Mouse (Mus musculus): ENCODE measurements around the gene Lclat1. TPM values are rescaled to one million over a fixed set of nuclear protein-coding genes. Genes with fewer than 3 reads are reported as not detected.

The Lclat1 gene
- total RNA-seq, 2 experiments from 2014 or later = 12.8 to 27.5 TPM

DNA sequence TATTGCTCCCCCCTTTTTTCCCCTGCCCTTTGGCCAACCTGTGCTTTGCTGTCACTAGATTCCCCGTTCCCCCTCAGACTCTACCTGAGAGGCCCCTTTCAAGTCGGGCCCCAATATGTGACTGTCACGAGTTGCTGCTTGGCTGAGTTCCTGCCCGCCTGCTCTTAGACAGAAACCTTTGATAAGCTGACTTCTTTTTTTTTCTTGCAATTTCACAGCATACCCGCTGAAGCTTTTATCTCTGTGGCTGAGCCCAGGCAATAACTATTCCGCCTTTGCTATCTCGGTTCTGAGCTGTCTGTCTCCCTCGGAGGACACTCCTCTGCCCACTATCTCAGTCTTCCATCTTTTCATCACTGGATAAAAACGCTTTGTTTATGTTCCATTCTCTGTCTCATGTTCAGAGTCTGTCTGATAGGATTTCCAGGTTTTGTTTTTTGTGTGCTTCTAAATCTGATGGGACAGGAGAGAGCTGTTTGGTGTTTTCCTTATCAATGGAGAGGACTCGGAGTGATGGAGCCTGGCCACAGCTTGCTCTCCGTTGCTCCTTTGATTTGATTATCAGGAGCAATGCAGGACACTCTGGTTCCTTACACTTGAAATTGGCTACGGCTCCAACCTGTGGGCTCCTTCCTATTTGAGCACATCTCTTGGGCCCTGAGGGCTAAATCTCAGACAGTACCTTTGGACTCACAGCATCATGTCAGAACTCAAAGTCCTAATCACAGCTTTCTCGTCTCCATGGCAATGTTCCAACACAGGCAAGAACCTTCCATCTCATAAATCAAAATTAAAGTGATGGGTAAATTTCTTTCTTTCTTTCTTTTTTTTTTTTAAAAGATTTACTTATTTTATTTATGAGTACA, 20.5 kb upstream of the Lclat1 start:
- peak; percentile 42; the same call in 1 of the 2 replicates for ATAC-seq (replicated peaks; ENCODE audit: poor library complexity, severe bottlenecking)

DNA sequence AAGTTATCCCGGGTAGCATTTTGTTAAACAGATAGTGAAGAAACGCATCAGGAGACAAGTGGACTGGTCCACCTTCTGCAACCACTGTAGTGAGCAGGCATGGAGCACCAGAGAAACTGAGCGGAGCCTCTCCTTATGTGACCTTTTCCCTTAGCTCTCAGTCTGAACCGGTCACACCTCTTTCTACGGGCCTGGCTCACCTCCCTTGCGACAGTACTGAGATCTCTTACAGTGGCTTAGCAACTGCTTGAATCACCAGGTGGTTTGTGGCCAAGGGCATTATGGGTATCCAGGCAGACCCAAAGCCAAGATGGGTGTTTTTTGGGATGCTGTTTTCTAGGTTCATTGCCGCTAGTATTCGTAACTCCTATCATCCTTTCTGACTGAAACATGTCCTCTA, 16.4 kb upstream of the Lclat1 start:
- ATAC-seq (replicated peaks; ENCODE audit: poor library complexity, severe bottlenecking) = no peak

DNA sequence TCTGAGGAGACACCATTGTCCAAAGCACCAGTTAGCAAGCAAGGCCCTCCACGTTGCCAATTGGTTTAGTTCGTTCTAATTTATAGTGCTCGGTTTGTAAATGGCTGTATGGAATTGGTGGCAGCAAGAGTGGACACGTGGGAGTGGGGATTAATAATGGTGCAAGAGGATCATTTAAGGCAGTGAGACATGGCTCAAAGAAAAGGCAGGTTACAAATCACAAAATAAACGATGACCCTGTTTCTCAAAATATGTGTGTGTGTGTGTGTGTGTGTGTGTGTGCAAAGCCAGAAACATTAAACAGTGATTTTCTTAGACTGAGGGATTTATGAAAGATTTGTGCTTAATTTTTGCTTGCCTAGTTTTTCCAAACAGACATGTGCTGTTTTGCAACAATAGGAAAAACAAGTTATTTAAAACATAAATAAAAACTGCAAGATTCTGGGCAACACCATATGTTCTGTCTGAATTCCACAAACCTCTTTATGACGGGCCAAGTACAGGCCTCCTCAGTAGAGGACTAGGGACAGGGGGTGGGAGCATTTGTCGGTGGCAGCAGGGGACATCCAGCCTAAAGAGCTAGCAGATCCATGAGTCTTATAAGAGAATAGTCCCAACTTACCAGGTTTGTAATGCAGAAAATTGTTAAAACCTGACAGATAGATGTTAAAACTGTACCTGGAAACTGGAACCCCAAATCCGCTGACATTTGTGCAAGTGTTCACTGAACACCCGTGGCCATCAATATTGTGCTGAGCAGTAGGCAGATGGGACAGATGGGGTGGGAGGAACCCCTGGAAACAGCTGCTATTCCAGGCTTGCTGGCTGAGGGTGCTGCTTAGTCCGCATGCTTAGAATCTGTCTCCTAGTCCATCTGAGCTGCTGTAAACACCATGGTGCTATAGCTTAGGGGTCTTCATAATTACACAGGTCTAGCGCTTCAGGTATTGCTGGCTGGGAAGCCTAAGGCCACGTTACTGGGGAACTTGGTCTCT, 15.4 kb upstream of the Lclat1 start:
- no peak for ATAC-seq (replicated peaks; ENCODE audit: poor library complexity, severe bottlenecking)

DNA sequence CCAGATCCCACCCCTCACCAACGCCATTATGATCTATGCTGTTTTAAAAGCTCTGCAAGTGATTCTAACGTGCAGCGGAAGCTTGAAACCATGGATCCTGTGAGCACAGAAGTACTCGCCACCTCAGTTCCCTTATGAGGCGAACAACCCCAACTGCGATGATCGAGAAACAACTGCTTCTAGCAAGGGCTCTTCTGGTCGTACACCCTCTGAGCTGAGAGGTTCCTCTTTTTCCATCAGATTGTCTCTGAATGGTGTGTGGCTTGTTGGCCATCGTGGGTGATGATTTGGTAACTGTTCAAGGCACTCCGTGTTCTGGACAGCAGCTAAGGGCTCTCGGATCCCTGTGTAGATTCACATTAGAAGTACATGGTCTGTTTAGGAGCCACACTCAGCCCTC, 12.7 kb upstream of the Lclat1 start:
- ATAC-seq (replicated peaks; ENCODE audit: poor library complexity, severe bottlenecking) = peak; percentile 86

DNA sequence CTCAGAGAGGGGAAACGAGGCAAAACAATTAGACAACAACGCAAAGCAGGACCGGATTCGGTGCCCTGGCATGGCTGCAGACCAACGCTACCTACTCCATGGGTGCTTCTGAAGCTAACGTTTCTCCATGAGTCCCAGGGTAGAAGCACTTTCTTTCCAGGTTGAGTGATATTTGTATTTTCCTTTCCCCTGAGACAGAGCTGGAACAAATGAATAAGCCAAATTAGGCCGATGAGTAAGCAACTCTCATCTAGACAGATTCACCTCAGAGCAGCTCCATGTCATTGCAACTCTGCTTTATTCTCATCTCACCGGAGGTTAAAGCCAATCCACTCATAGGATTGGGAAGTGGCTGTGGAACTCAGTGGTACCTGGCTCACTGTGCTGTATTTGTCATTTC, 12.2 kb upstream of the Lclat1 start:
- no peak for ATAC-seq (replicated peaks; ENCODE audit: poor library complexity, severe bottlenecking)

- ATAC-seq (replicated peaks; ENCODE audit: poor library complexity, severe bottlenecking) = peak; percentile 47
Observed at GRCm38 (mm10) chr17:73096484-73096883, 11.3 kb upstream of the Lclat1 start.

DNA sequence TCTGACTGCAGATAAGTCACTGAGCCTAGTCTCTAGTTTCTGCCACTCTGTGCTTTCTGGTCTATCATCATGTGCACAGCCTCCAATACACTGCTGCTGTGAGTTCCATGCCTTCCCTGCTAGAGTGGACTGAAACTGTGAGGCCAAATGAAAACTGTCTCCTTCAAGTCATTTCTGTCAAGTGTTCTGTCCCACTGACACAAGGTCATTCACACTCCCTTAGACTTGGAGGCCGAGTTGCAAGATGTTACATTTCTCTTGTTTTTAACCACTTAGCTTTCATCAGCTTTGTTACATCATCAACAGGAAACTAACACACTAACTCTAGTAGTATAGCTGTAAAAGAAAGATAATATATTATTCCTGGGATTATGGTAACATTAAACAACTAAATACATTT, 9.1 kb upstream of the Lclat1 start:
- ATAC-seq (replicated peaks; ENCODE audit: poor library complexity, severe bottlenecking) = no peak; the same call in 1 of the 2 replicates

DNA sequence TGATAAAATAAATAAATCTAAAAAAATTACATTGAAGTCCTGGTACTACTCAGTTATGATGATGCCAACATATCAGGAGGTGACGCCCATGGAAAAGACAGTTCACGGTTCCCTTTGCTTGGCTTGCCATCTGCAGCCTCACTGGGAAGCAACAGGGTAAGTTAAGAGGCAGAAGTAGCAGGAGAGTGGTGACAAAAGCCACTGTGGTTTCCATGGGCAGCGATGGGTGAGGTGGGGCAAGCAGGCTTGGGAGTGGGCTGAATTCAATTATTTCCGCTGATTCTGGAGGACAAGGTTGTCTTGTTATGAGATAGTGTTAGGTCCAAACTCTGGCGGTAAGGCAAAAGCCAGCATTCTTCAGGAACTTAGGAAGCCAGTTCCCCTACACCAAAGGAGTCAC, 7.4 kb upstream of the Lclat1 start:
- ATAC-seq (replicated peaks; ENCODE audit: poor library complexity, severe bottlenecking) = no peak

- ATAC-seq (replicated peaks; ENCODE audit: poor library complexity, severe bottlenecking) = no peak
Observed at GRCm38 (mm10) chr17:73102538-73102937, 5.2 kb upstream of the Lclat1 start.

- ATAC-seq (replicated peaks; ENCODE audit: poor library complexity, severe bottlenecking) = peak; percentile 19
Observed at GRCm38 (mm10) chr17:73108170-73108887, 544 bp downstream of the Lclat1 start.

- no peak for ATAC-seq (replicated peaks; ENCODE audit: poor library complexity, severe bottlenecking)
Observed at GRCm38 (mm10) chr17:73108888-73109259, 1.1 kb downstream of the Lclat1 start.

DNA sequence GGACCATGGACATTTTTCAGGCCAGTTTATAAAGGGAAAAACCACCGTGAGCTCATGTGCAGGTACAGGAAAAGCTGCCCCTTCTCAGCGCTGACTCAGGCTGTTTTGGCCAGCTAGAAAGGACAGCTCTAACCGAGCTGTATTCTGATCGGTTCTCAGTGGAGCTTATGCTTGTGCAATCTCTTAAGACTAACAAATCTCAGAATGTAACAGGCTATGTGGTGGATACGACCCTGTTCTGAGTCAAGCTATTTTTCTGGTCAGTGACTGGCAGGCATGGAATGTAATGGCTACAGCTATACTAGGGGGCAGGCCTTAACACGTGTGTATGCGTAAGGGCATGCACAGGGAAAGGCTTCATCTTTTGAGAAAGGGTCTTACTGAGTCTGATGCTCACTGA, 4.3 kb downstream of the Lclat1 start:
- ATAC-seq (replicated peaks; ENCODE audit: poor library complexity, severe bottlenecking) = no peak

DNA sequence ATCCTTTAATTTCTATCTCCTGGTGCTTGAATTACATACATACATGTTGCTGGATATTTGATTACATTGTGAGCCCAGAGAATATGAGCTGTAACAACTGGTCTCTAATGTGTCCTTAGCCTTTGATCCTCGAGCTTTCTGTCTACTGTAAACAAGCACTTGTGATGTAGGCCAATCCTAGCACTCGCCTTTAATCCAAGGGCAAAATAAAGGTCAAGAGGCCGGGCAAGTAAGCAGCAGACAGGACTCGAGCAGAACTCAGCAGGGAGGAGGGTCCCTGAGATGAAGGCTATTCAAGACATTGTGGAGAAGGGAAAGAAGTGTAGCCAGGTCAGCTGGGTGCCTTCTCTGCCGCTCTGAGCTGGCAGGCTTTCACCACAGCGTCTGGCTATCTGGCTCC, 4.8 kb downstream of the Lclat1 start:
- no peak for ATAC-seq (replicated peaks; ENCODE audit: poor library complexity, severe bottlenecking)

- ATAC-seq (replicated peaks; ENCODE audit: poor library complexity, severe bottlenecking) = no peak
Observed at GRCm38 (mm10) chr17:73113230-73113629, 5.4 kb downstream of the Lclat1 start.

DNA sequence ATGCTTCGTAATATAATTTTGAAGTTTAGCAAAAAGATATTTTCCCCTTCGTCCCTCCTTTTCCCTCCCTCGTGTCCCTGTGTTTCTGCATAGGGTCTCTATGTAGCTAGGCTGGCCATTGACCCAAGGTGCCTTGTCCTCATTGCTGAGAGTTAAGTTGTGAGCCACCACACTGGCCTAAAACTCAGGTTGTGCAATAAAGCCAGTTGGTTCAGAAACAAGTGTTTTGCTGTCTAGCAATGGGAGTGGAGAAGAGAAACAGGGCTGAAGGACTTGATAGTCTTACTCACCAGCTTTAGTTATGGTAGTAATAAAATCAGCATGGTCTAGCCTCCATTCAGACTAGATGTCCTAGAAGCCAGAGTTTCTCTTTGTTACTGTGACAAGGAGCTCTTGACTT, 10.3 kb downstream of the Lclat1 start:
- ATAC-seq (replicated peaks; ENCODE audit: poor library complexity, severe bottlenecking) = peak; percentile 60

DNA sequence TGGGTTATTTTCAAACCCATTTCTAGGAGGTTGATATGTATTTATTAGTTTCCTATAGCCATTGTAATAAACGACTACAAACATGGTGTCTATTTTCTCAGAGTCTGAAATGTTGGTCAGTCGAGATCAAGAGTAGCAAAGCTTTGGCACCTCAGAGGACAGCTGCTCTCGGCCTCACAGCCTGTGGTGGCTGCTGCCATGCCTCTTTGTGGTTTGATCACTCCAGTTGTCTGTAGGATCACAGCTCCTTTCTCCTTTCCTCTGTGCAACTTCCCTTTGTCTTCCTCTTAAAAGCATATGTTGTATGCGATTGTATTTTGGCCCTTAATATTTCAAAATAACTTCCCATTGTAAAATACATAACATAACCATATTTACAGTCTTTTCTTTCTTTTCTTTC, 10.9 kb downstream of the Lclat1 start:
- ATAC-seq (replicated peaks; ENCODE audit: poor library complexity, severe bottlenecking) = peak; percentile 93

DNA sequence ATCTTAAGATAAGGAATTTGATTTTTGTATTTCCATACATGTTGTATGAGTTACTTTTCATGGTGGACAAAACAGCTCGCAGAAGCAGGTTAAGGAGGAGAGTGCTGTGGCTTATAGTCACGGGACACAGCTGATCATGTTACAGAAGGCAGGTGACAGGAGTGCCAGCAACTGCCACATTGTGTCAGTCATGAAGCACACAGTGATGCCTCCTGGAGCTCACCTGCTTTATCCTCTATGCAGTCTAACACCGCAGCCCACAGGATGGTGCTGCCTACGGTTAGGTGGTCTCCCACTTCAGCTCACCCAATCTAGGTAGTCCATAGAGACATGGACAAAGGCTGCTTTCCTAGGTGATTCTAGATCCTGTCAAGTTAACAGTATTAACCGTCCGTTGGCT, 11.4 kb downstream of the Lclat1 start:
- ATAC-seq (replicated peaks; ENCODE audit: poor library complexity, severe bottlenecking) = peak; percentile 41

DNA sequence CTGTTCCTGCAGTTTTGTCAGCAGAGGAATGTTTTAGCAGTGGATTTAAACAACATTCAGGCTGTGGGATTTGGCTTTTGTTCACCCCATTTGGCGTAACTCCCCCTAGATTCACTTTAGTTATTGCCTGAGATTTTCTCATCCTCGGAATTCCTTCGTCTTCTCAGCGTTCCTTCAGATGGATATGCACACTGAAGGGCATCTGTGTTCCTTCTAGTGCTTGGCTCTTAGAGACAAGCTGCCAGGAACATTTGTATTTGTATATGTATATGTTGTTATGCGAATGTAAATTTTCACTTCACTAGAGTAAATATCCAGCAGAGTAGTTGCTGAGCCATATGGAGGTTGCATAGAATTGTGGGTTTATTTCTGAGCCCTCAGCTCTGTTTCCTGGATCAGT, 12.8 kb downstream of the Lclat1 start:
- no peak for ATAC-seq (replicated peaks; ENCODE audit: poor library complexity, severe bottlenecking)

DNA sequence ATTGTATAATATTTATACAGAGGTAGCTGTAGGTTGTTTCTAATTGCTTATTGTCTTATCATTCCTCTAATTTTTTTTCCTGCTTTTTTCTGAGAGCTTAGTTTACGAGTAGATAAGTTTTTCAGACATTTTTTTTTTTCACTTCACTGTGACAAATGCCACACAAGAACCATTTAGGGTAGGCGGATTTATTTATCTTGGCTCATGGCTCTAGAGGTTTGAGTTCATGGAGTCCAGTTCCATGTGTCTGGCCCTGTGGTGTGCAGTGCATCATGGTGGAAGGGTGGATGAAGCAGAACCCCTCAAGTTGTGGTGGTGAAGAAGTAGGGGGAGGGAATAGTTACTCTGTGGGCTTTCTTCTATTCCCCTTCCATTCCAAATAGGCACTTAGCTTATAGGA, 13.9 kb downstream of the Lclat1 start:
- ATAC-seq (replicated peaks; ENCODE audit: poor library complexity, severe bottlenecking) = no peak

GRCm38 (mm10) chr17:73126349-73126748, 18.6 kb downstream of the Lclat1 start:
- ATAC-seq (replicated peaks; ENCODE audit: poor library complexity, severe bottlenecking) = no peak

GRCm38 (mm10) chr17:73126903-73127302, 19.1 kb downstream of the Lclat1 start:
- ATAC-seq (replicated peaks; ENCODE audit: poor library complexity, severe bottlenecking) = no peak
